Mouse (Mus musculus) G1E (cell line): Measurements from ENCODE around the gene Copg1. TPM values are rescaled to one million over a fixed set of nuclear protein-coding genes. Genes with fewer than 3 reads are reported as not detected.
A peak's percentile ranks its signal among the peaks of the same experiment; 100 is the strongest.

Experiments
- ATAC-seq: 2 replicates; pipeline ENCODE4 v1.8.0; 2016; ENCODE audit warnings: mild to moderate bottlenecking; ENCODE audit not compliant: insufficient number of reproducible peaks, poor library complexity, low FRiP score, severe bottlenecking; ENCODE audit errors: extremely low read depth
- DNase-seq: peaks from one replicate; pipeline ENCODE4 v3.0.0; 2012; ENCODE audit warnings: low spot score
- H3K27me3 ChIP-seq: 2 replicates; pipeline ENCODE4 v1.6.1; 2012; ENCODE audit warnings: mild to moderate bottlenecking, low read length, inconsistent platforms; ENCODE audit not compliant: insufficient read depth
- H3K36me3 ChIP-seq: replicated peaks from 2 replicates; pipeline ENCODE3; 2012; ENCODE audit warnings: mild to moderate bottlenecking, inconsistent platforms
- H3K4me1 ChIP-seq: 2 replicates; pipeline ENCODE4 v1.6.1; 2012; ENCODE audit warnings: low read depth, low read length, inconsistent platforms, mixed read lengths; ENCODE audit not compliant: insufficient read depth
- H3K4me3 ChIP-seq: 2 replicates; pipeline ENCODE4 v1.5.1; 2012; ENCODE audit warnings: low read depth, mild to moderate bottlenecking, inconsistent platforms, low read length, moderate library complexity, mixed read lengths
- H3K9me3 ChIP-seq: replicated peaks from 2 replicates; pipeline ENCODE4 v1.6.1; 2012; ENCODE audit warnings: inconsistent platforms
- CTCF ChIP-seq: IDR thresholded peaks from 2 replicates; pipeline ENCODE4 v1.5.1; 2012; ENCODE audit warnings: low read depth, low read length, inconsistent platforms, mixed read lengths
- GATA1 ChIP-seq: IDR thresholded peaks from 2 replicates; pipeline ENCODE4 v1.6.1; 2012; ENCODE audit warnings: borderline replicate concordance, low read length, inconsistent platforms, mixed read lengths
- GATA2 ChIP-seq: IDR thresholded peaks from 2 replicates; pipeline ENCODE4 v1.6.1; 2012; ENCODE audit warnings: low read depth, low read length, inconsistent platforms, borderline replicate concordance
- POLR2AphosphoS5 ChIP-seq: IDR thresholded peaks from 2 replicates; pipeline ENCODE4 v1.6.1; 2012; ENCODE audit warnings: low read depth, low read length, inconsistent platforms; ENCODE audit not compliant: insufficient replicate concordance
- TAL1 ChIP-seq: conservative IDR thresholded peaks from 2 replicates; pipeline ENCODE4 v1.6.1; 2012; ENCODE audit warnings: low read depth, low read length, inconsistent platforms, mixed read lengths
- polyA plus RNA-seq: library from polyadenylated mRNA; stranded (reverse); fragments of >175 nt; gene quantifications from 2 replicates; pipeline ENCODE4 v1.2.3, GENCODE M21; 2012
- total RNA-seq, 2 experiments: library from RNA; stranded (forward) in 1 of 2; stranded (reverse) in 1 of 2; fragments of 200-1000 nt in 1 of 2; fragments of >200 nt in 1 of 2; fragmentation: Nextera tagmentation in 1 of 2; gene quantifications; 2 replicates each; pipeline ENCODE4 v1.2.3; 2014 to 2017

Copg1 gene
- total and polyA plus RNA-seq, 3 experiments: 45.2 to 73.3 (median 61.5) TPM

DNA sequence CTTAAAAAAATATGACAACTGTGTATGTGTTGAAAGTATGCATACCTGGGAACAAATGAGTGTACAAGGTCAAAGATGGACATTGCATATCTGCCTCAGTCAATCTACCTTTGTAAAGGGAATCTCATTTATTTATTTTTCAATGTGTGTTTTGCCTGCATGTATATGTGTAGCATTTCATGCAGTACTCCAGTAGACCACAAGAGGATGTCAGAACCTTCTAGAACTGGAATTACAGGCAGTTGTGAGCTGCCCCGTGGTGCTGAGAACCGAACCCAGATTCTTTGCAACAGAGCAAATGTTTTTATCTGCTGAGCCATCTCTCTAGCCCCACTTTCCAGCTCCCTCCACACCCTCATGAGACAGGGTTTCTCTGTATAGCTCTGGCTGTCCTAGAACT is 13.7 kb upstream of the Copg1 start:
- Histone ChIP-seq H3K36me3 (no peaks in the 10 kb centered on the region), H3K4me1 (peaks cover 33% of the 10 kb centered on the region), H3K9me3 (peaks cover 3% of the 10 kb centered on the region; the same call in 1 of the 2 replicates), H3K27me3 (peaks cover 18% of the 10 kb centered on the region), H3K4me3 (no peak overlapping the region)
- ATAC-seq: no peak
- TF ChIP-seq GATA1: no peak
- no peak for TF ChIP-seq TAL1
- 0 out of 2 replicates have a peak, but pooled peaks have one; percentile 13 for TF ChIP-seq CTCF
- DNase-seq: no peak

DNA sequence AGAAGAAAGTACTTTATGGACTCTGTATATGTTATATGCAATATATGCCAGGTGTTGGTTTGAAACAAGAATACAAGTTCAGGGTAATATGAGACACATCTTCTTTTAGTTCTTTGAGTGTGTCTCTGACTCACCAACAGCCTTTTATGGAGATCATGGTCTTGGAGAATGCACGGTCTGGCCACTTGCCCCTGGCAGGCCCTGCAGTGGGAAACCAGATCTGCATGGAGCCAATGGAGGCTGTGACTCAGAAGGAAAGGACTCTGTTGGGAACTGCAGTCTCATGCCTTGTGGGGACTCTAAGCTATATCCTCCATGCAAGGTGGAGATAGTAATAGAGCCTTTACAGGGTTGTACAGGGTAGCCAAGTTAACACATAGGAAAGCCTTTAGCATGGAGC is 12.5 kb upstream of the Copg1 start:
- ATAC-seq (no peak), DNase-seq (no peak)
- Histone ChIP-seq H3K4me3 (no peak overlapping the region), H3K36me3 (no peaks in the 10 kb centered on the region), H3K9me3 (peaks cover 3% of the 10 kb centered on the region; the same call in 1 of the 2 replicates), H3K4me1 (peaks cover 31% of the 10 kb centered on the region), H3K27me3 (peaks cover 20% of the 10 kb centered on the region)
- no peak for TF ChIP-seq GATA2

DNA sequence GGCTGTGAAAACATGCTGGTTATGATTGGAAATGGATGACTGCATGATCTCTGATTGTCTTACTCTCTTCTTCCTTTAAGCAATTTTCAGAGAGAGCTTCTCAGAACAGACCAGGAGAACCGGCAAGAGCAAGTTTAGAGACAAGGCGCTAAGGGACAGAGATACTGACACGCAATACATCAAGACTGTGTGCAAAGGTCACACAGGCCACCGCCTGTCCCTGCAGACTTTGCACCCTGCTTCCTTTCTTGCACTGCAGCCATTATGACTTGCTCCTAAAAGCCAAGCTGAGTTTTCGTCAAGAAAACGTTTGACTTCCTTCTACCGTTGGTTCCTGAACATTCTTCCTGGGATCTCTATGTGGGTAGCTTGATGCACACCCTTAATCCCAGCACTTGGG is 12.1 kb upstream of the Copg1 start:
- no peaks in the 10 kb centered on the region for H3K36me3 ChIP-seq
- no peak overlapping the region for H3K4me3 ChIP-seq
- TF ChIP-seq TAL1 (no peak), GATA2 (no peak), CTCF (no peak), POLR2AphosphoS5 (no peak), GATA1 (no peak)
- DNase-seq (no peak), ATAC-seq (no peak)
- peaks cover 28% of the 10 kb centered on the region for H3K4me1 ChIP-seq
- peaks cover 3% of the 10 kb centered on the region; the same call in 1 of the 2 replicates for H3K9me3 ChIP-seq
- peaks cover 21% of the 10 kb centered on the region for H3K27me3 ChIP-seq

DNA sequence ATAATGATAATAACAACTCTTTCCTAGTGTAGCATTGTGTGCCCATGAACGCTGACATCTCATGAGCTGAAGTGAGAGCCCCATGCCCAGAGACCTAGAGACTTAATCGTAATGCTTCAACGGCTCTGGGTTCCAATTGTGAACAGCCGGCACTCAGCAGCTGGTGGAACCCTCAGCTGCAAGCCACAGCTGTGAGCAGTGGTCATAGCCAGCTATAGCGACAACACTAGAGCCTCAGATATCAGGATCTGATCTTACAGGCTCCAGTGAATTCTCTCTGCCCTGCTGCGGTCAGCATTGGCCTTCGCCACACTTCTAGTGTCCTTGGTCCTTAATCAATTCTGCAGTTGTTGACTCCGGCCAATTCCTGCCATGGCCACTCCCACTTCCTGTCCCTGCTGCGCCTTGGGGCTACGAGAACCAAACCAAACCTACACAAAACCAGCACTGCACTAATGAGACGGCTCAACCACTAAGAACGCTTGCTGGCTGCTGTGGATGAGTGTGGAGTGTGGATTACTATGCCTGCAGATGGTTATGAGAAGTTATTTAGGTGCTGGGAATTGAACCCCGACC is 11.5 kb upstream of the Copg1 start:
- DNase-seq: no peak
- H3K4me1 ChIP-seq: peaks cover 28% of the 10 kb centered on the region
- H3K36me3 ChIP-seq: no peaks in the 10 kb centered on the region
- H3K4me3 ChIP-seq: no peak overlapping the region
- ATAC-seq: no peak
- peaks cover 3% of the 10 kb centered on the region; the same call in 1 of the 2 replicates for H3K9me3 ChIP-seq
- peaks cover 23% of the 10 kb centered on the region for H3K27me3 ChIP-seq
- TF ChIP-seq GATA1 (no peak), POLR2AphosphoS5 (no peak), TAL1 (no peak), CTCF (no peak), GATA2 (no peak)

DNA sequence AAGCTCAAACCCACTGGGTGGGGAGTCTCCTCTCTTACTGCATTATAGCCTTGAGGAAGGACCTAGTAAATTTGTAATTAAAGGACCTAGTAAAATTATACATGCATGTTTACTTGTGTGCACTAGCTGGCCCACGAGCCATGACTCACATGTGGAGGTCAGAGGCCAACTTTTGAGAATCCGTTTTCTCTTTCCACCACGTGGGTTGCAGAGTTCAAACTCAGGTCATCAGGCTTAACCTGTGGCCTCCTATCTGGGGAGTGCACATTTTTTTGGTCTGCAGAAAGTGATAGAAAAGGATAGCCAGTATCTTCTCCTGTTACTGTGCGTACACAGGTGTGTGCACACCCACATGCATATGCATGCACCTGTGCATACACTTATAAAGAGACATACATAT is 8.6 kb upstream of the Copg1 start:
- ATAC-seq: no peak
- H3K4me1 ChIP-seq: peaks cover 30% of the 10 kb centered on the region
- TF ChIP-seq GATA2 (no peak), TAL1 (peak; percentile 28; the same call in 1 of the 2 replicates), GATA1 (no peak), CTCF (no peak), POLR2AphosphoS5 (no peak)
- H3K36me3 ChIP-seq: no peaks in the 10 kb centered on the region
- DNase-seq: no peak
- no peak overlapping the region for H3K4me3 ChIP-seq
- peaks cover 22% of the 10 kb centered on the region for H3K27me3 ChIP-seq
- H3K9me3 ChIP-seq: peaks cover 2% of the 10 kb centered on the region; the same call in 1 of the 2 replicates

DNA sequence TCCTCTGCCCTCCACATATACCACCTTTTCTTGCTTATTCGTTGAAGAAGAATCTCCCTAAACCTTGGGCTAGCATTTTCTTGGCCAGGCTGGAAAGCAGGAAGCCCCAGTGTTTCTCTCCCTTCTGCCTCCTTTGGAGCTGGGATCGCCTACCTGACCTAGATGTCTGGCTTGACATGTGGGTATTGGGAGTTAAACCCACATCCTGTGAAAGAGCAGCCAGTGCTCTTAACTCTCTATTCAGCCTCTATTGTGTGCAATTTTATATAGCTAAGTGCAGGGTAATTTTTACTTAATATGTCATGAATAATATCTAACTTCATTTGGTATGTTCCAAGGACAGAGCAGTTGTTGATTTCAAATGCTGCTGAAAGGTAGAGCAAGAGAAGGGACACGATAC is 8.0 kb upstream of the Copg1 start:
- Histone ChIP-seq H3K4me3 (no peak overlapping the region), H3K4me1 (peaks cover 30% of the 10 kb centered on the region), H3K9me3 (no peaks in the 10 kb centered on the region), H3K27me3 (peaks cover 19% of the 10 kb centered on the region), H3K36me3 (no peaks in the 10 kb centered on the region)
- no peak for ATAC-seq
- TF ChIP-seq POLR2AphosphoS5: no peak
- no peak for TF ChIP-seq CTCF
- DNase-seq: no peak

DNA sequence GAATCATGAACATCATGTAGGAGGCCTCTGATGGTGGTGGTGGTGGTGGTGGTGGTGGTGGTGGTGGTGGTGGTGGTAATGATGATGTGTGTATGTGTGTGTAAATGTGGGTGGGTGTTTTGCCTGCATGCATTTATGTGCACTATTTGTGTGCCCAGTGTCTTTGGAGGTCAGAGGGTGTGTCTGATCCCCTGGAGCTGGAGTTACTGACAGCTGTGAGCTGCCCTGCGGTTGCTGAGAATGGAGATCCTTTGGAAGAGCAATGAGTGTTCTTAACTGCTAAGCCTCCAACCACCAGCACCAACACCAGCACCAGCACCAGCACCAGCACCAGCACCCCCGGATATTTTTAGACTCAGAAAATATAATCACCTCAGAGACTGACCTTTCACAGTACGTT is 5.4 kb upstream of the Copg1 start:
- no peaks in the 10 kb centered on the region for H3K9me3 ChIP-seq
- no peak for DNase-seq
- H3K36me3 ChIP-seq: no peaks in the 10 kb centered on the region
- ATAC-seq: no peak
- no peak for TF ChIP-seq CTCF
- H3K4me3 ChIP-seq: no peak overlapping the region
- peaks cover 11% of the 10 kb centered on the region for H3K27me3 ChIP-seq
- peaks cover 31% of the 10 kb centered on the region for H3K4me1 ChIP-seq
